Mouse (Mus musculus): ENCODE results near the gene Utrn. TPM values are rescaled to one million over a fixed set of nuclear protein-coding genes. Genes with fewer than 3 reads are reported as not detected.

Gene Utrn
- polyA plus RNA-seq, 1 experiment, result 31.4 TPM

GRCm38 (mm10) chr10:12881911-12882310 lies 12.7 kb upstream of the Utrn start:
- H3K4me1 ChIP-seq (ENCODE audit: control insufficient read depth, insufficient read depth, low read length), result no peaks in the 10 kb centered on the region
- 75% methylated on average over 4 of the region's 4 CpGs for WGBS
- H3K27ac ChIP-seq (ENCODE audit: control insufficient read depth, insufficient read depth, low read depth, low read length, poor library complexity), result no peak overlapping the region
- no peak for TF ChIP-seq CTCF (IDR thresholded peaks at IDR 0.05; ENCODE audit: control insufficient read depth, insufficient read depth, low read length)
- TF ChIP-seq POLR2A (IDR thresholded peaks at IDR 0.05; ENCODE audit: borderline replicate concordance, control insufficient read depth, low read depth, low read length), result no peak
- H3K4me3 ChIP-seq (replicated peaks; ENCODE audit: control insufficient read depth, low read depth, low read length), result no peak overlapping the region

GRCm38 (mm10) chr10:12879313-12879695 lies 10.1 kb upstream of the Utrn start:
- Histone ChIP-seq H3K4me3 (replicated peaks; ENCODE audit: control insufficient read depth, low read depth, low read length) (no peak overlapping the region), H3K27ac (ENCODE audit: control insufficient read depth, insufficient read depth, low read depth, low read length, poor library complexity) (no peak overlapping the region), H3K4me1 (ENCODE audit: control insufficient read depth, insufficient read depth, low read length) (peaks cover 1% of the 10 kb centered on the region; the same call in 1 of the 2 replicates)
- WGBS, result 81% methylated on average over 3 of the region's 3 CpGs
- TF ChIP-seq POLR2A (IDR thresholded peaks at IDR 0.05; ENCODE audit: borderline replicate concordance, control insufficient read depth, low read depth, low read length) (no peak), CTCF (IDR thresholded peaks at IDR 0.05; ENCODE audit: control insufficient read depth, insufficient read depth, low read length) (no peak)

GRCm38 (mm10) chr10:12878661-12879312 lies 9.6 kb upstream of the Utrn start:
- no peak overlapping the region for H3K27ac ChIP-seq (ENCODE audit: control insufficient read depth, insufficient read depth, low read depth, low read length, poor library complexity)
- peaks cover 1% of the 10 kb centered on the region; the same call in 1 of the 2 replicates for H3K4me1 ChIP-seq (ENCODE audit: control insufficient read depth, insufficient read depth, low read length)
- H3K4me3 ChIP-seq (replicated peaks; ENCODE audit: control insufficient read depth, low read depth, low read length), result no peak overlapping the region
- TF ChIP-seq POLR2A (IDR thresholded peaks at IDR 0.05; ENCODE audit: borderline replicate concordance, control insufficient read depth, low read depth, low read length) (no peak), CTCF (IDR thresholded peaks at IDR 0.05; ENCODE audit: control insufficient read depth, insufficient read depth, low read length) (no peak)
- 77% methylated on average over 14 of the region's 14 CpGs for WGBS

GRCm38 (mm10) chr10:12876426-12876825 lies 7.3 kb upstream of the Utrn start:
- Histone ChIP-seq H3K27ac (ENCODE audit: control insufficient read depth, insufficient read depth, low read depth, low read length, poor library complexity) (no peak overlapping the region), H3K4me3 (replicated peaks; ENCODE audit: control insufficient read depth, low read depth, low read length) (no peak overlapping the region), H3K4me1 (ENCODE audit: control insufficient read depth, insufficient read depth, low read length) (peaks cover 1% of the 10 kb centered on the region; the same call in 1 of the 2 replicates)
- TF ChIP-seq CTCF (IDR thresholded peaks at IDR 0.05; ENCODE audit: control insufficient read depth, insufficient read depth, low read length) (no peak), POLR2A (IDR thresholded peaks at IDR 0.05; ENCODE audit: borderline replicate concordance, control insufficient read depth, low read depth, low read length) (no peak)
- WGBS, result 90% methylated on average over 3 of the region's 3 CpGs

- H3K27ac ChIP-seq (ENCODE audit: control insufficient read depth, insufficient read depth, low read depth, low read length, poor library complexity), result no peak overlapping the region
- H3K4me1 ChIP-seq (ENCODE audit: control insufficient read depth, insufficient read depth, low read length), result peaks cover 1% of the 10 kb centered on the region; the same call in 1 of the 2 replicates
- no peak overlapping the region for H3K4me3 ChIP-seq (replicated peaks; ENCODE audit: control insufficient read depth, low read depth, low read length)
- WGBS, result 79% methylated on average over 4 of the region's 4 CpGs
- TF ChIP-seq POLR2A (IDR thresholded peaks at IDR 0.05; ENCODE audit: borderline replicate concordance, control insufficient read depth, low read depth, low read length) (no peak), CTCF (IDR thresholded peaks at IDR 0.05; ENCODE audit: control insufficient read depth, insufficient read depth, low read length) (no peak)
Observed at GRCm38 (mm10) chr10:12875410-12875809, 6.2 kb upstream of the Utrn start.

GRCm38 (mm10) chr10:12874577-12875277 lies 5.6 kb upstream of the Utrn start:
- TF ChIP-seq POLR2A (IDR thresholded peaks at IDR 0.05; ENCODE audit: borderline replicate concordance, control insufficient read depth, low read depth, low read length), result no peak
- Histone ChIP-seq H3K4me3 (replicated peaks; ENCODE audit: control insufficient read depth, low read depth, low read length) (peak overlapping the region; percentile 66), H3K4me1 (ENCODE audit: control insufficient read depth, insufficient read depth, low read length) (peaks cover 1% of the 10 kb centered on the region; the same call in 1 of the 2 replicates), H3K27ac (ENCODE audit: control insufficient read depth, insufficient read depth, low read depth, low read length, poor library complexity) (no peak overlapping the region)
- WGBS, result 25% methylated on average over 8 of the region's 8 CpGs

- H3K4me3 ChIP-seq (replicated peaks; ENCODE audit: control insufficient read depth, low read depth, low read length), result no peak overlapping the region
- H3K27ac ChIP-seq (ENCODE audit: control insufficient read depth, insufficient read depth, low read depth, low read length, poor library complexity), result no peak overlapping the region
- WGBS, result 45% methylated on average over 1 of the region's 1 CpGs
- peaks cover 2% of the 10 kb centered on the region; the same call in 1 of the 2 replicates for H3K4me1 ChIP-seq (ENCODE audit: control insufficient read depth, insufficient read depth, low read length)
- no peak for TF ChIP-seq CTCF (IDR thresholded peaks at IDR 0.05; ENCODE audit: control insufficient read depth, insufficient read depth, low read length)
- no peak for TF ChIP-seq POLR2A (IDR thresholded peaks at IDR 0.05; ENCODE audit: borderline replicate concordance, control insufficient read depth, low read depth, low read length)
Observed at GRCm38 (mm10) chr10:12869846-12870245, 681 bp upstream of the Utrn start.

GRCm38 (mm10) chr10:12868189-12869028 lies 756 bp downstream of the Utrn start:
- Histone ChIP-seq H3K4me3 (replicated peaks; ENCODE audit: control insufficient read depth, low read depth, low read length) (peak overlapping the region; percentile 74), H3K4me1 (ENCODE audit: control insufficient read depth, insufficient read depth, low read length) (peaks cover 1% of the 10 kb centered on the region; the same call in 1 of the 2 replicates), H3K27ac (ENCODE audit: control insufficient read depth, insufficient read depth, low read depth, low read length, poor library complexity) (peak overlapping the region; percentile 97)
- WGBS, result under 1% methylated on average over 41 of the region's 41 CpGs
- TF ChIP-seq POLR2A (IDR thresholded peaks at IDR 0.05; ENCODE audit: borderline replicate concordance, control insufficient read depth, low read depth, low read length) (no peak), CTCF (IDR thresholded peaks at IDR 0.05; ENCODE audit: control insufficient read depth, insufficient read depth, low read length) (no peak)
